8 mouse cellular contexts compared by ENCODE assay signal in genomic region chr12:108334529-108334928, GRCm38 (mm10). TPM values are rescaled to one million over a fixed set of nuclear protein-coding genes. Genes with fewer than 3 reads are reported as not detected.
DNase-seq lines count a peak whose midpoint lies in the region; ATAC-seq and TF ChIP-seq lines count a peak whose summit lies in the region.

No protein-coding gene starts in this region.

- peak overlapping the region; percentile 95 for H3K4me2 ChIP-seq in heart, embryonic 15.5 days
- peak overlapping the region; percentile 98 for H3K4me2 ChIP-seq in forebrain, postnatal 0 days (ENCODE audit: low read depth)
- H3K4me2 ChIP-seq in neural tube, embryonic 14.5 days (ENCODE audit: low read depth, low read length): peak overlapping the region; percentile 89

- intact Hi-C loops in gastrocnemius, postnatal 14 days (cut with DNase I; ENCODE audit: low total_unique reads): loop anchor here (10.0 kb wide), 1 partner anchor 160 kb away; no protein-coding TSS in a partner anchor

- ATAC-seq in heart, embryonic 15.5 days (replicated peaks; ENCODE audit: insufficient number of reproducible peaks, insufficient read depth, low FRiP score, low read depth): peak; percentile 3
- ATAC-seq in forebrain, postnatal 0 days: peak; percentile 14
- no peak; the same call in 1 of the 2 replicates for ATAC-seq in neural tube, embryonic 14.5 days (ENCODE audit: low read depth)

- peak overlapping the region; percentile 61 for H3K4me3 ChIP-seq in heart, embryonic 15.5 days
- H3K4me3 ChIP-seq in forebrain, postnatal 0 days (ENCODE audit: low read depth, low read length): peak overlapping the region; percentile 67
- H3K4me3 ChIP-seq in limb, embryonic 10.5 days: peak overlapping the region; percentile 82
- H3K4me3 ChIP-seq in neural tube, embryonic 14.5 days (ENCODE audit: low read depth, low read length): peak overlapping the region; percentile 55

- H3K9ac ChIP-seq in heart, embryonic 15.5 days: peak overlapping the region; percentile 59
- H3K9ac ChIP-seq in forebrain, postnatal 0 days: peak overlapping the region; percentile 63
- H3K9ac ChIP-seq in neural tube, embryonic 14.5 days (replicated peaks; ENCODE audit: low read depth, low read length): peak overlapping the region; percentile 63

- H3K27me3 ChIP-seq in heart, embryonic 15.5 days: peaks cover 41% of the 10 kb centered on the region
- no peaks in the 10 kb centered on the region for H3K27me3 ChIP-seq in forebrain, postnatal 0 days (ENCODE audit: insufficient read depth, low read length)
- H3K27me3 ChIP-seq in limb, embryonic 10.5 days (ENCODE audit: low read depth, poor library complexity, severe bottlenecking): peaks cover 70% of the 10 kb centered on the region
- H3K27me3 ChIP-seq in neural tube, embryonic 14.5 days (ENCODE audit: control insufficient read depth, insufficient read depth, low read length): no peaks in the 10 kb centered on the region

- H3K36me3 ChIP-seq in heart, embryonic 15.5 days: no peaks in the 10 kb centered on the region
- H3K36me3 ChIP-seq in forebrain, postnatal 0 days (ENCODE audit: insufficient read depth): no peaks in the 10 kb centered on the region
- no peaks in the 10 kb centered on the region for H3K36me3 ChIP-seq in limb, embryonic 10.5 days
- no peaks in the 10 kb centered on the region for H3K36me3 ChIP-seq in neural tube, embryonic 14.5 days (ENCODE audit: control insufficient read depth, insufficient read depth, low read length)

- TF ChIP-seq CTCF in forebrain, postnatal 0 days (IDR thresholded peaks at IDR 0.05; ENCODE audit: low read depth): no peak; the same call in 1 of the 2 replicates

- no peaks in the 10 kb centered on the region for H3K9me3 ChIP-seq in heart, embryonic 15.5 days (replicated peaks)
- no peaks in the 10 kb centered on the region for H3K9me3 ChIP-seq in forebrain, postnatal 0 days (ENCODE audit: low read length)
- no peaks in the 10 kb centered on the region for H3K9me3 ChIP-seq in limb, embryonic 10.5 days (replicated peaks)
- no peaks in the 10 kb centered on the region for H3K9me3 ChIP-seq in neural tube, embryonic 14.5 days (ENCODE audit: control insufficient read depth, low read length)

- peaks cover 27% of the 10 kb centered on the region for H3K4me1 ChIP-seq in heart, embryonic 15.5 days (replicated peaks)
- peaks cover 7% of the 10 kb centered on the region for H3K4me1 ChIP-seq in forebrain, postnatal 0 days (ENCODE audit: insufficient read depth)
- H3K4me1 ChIP-seq in limb, embryonic 10.5 days: peaks cover 36% of the 10 kb centered on the region
- H3K4me1 ChIP-seq in neural tube, embryonic 14.5 days (ENCODE audit: control insufficient read depth, insufficient read depth, low read length): peaks cover 9% of the 10 kb centered on the region; the same call in 1 of the 2 replicates

- H3K27ac ChIP-seq in heart, embryonic 15.5 days: peak overlapping the region; percentile 38
- peak overlapping the region; percentile 87 for H3K27ac ChIP-seq in forebrain, postnatal 0 days (ENCODE audit: low read depth, low read length)
- peak overlapping the region; percentile 64 for H3K27ac ChIP-seq in limb, embryonic 10.5 days
- H3K27ac ChIP-seq in neural tube, embryonic 14.5 days (ENCODE audit: low read depth, low read length): peak overlapping the region; percentile 46; the same call in 1 of the 2 replicates

- no peak for DNase-seq in heart, adult 11 months
- DNase-seq in T-cell, adult 2 months (ENCODE audit: low spot score): peak; percentile 11
- peak; percentile 47 for DNase-seq in forebrain, postnatal 0 days
- no peak for DNase-seq in limb, embryonic 10.5 days (ENCODE audit: low spot score)
- no peak for DNase-seq in adrenal gland, adult (ENCODE audit: inconsistent age in 2 of 2, low spot score in 1 of 2)
- DNase-seq in gastrocnemius, postnatal 14 days: no peak

- 1% methylated on average over 32 of the region's 32 CpGs for WGBS in heart, embryonic 15.5 days
- 5% methylated on average over 31 of the region's 32 CpGs for WGBS in forebrain, postnatal 0 days
- 1% methylated on average over 32 of the region's 32 CpGs for WGBS in limb, embryonic 10.5 days
- under 1% methylated on average over 28 of the region's 32 CpGs for WGBS in neural tube, embryonic 14.5 days

RNA-seq across cellular contexts. Expression of gene Cyp46a1, which starts 0.3 kb away (rescaled TPM):
- 5.6 and 6.2 TPM in 2 replicates for polyA plus RNA-seq in heart, embryonic 15.5 days (2015; fragmentation: Nextera tagmentation; extraction: Ambion mirVana)
- 30.4 and 34.9 TPM in 2 replicates for total RNA-seq in forebrain, postnatal 0 days (2014; rRNA removed)
- polyA plus RNA-seq in forebrain, postnatal 0 days (2015; fragmentation: Nextera tagmentation; extraction: Ambion mirVana): 41.8 and 49.6 TPM in 2 replicates
- 1.9 and 2.0 TPM in 2 replicates for polyA plus RNA-seq in limb, embryonic 10.5 days (2016; fragmentation: Nextera tagmentation; extraction: Ambion mirVana)
- 19.6 and 25.4 TPM in 2 replicates for polyA plus RNA-seq in neural tube, embryonic 14.5 days (2014; fragmentation: Nextera tagmentation; extraction: Ambion mirVana)
- under 1 TPM; 0.35 to 0.62 TPM for total RNA-seq in gastrocnemius, postnatal 14 days (2021)

RNA-seq across cellular contexts. Expression of gene Hhipl1, which starts 28.5 kb away (rescaled TPM):
- 1.0 TPM in 2 replicates for polyA plus RNA-seq in heart, embryonic 15.5 days (2015; fragmentation: Nextera tagmentation; extraction: Ambion mirVana)
- 3.9 and 5.2 TPM in 2 replicates for total RNA-seq in forebrain, postnatal 0 days (2014; rRNA removed)
- 1.1 and 1.5 TPM in 2 replicates for polyA plus RNA-seq in forebrain, postnatal 0 days (2015; fragmentation: Nextera tagmentation; extraction: Ambion mirVana)
- 0.06 and 0.21 TPM in 2 replicates for polyA plus RNA-seq in limb, embryonic 10.5 days (2016; fragmentation: Nextera tagmentation; extraction: Ambion mirVana)
- polyA plus RNA-seq in neural tube, embryonic 14.5 days (2014; fragmentation: Nextera tagmentation; extraction: Ambion mirVana): 2.0 and 2.3 TPM in 2 replicates
- 1 to 10 TPM in 1 of 2 experiments, under 1 TPM in 1; 0.55 to 1.2 TPM for total RNA-seq in gastrocnemius, postnatal 14 days (2021)

RNA-seq across cellular contexts. Expression of gene Eml1, which starts 36.2 kb away (rescaled TPM):
- polyA plus RNA-seq in heart, embryonic 15.5 days (2015; fragmentation: Nextera tagmentation; extraction: Ambion mirVana): 62.5 and 76.6 TPM in 2 replicates
- 69.1 and 82.9 TPM in 2 replicates for total RNA-seq in forebrain, postnatal 0 days (2014; rRNA removed)
- 42.8 and 43.5 TPM in 2 replicates for polyA plus RNA-seq in forebrain, postnatal 0 days (2015; fragmentation: Nextera tagmentation; extraction: Ambion mirVana)
- polyA plus RNA-seq in limb, embryonic 10.5 days (2016; fragmentation: Nextera tagmentation; extraction: Ambion mirVana): 47.1 and 64.7 TPM in 2 replicates
- 48.9 and 82.8 TPM in 2 replicates for polyA plus RNA-seq in neural tube, embryonic 14.5 days (2014; fragmentation: Nextera tagmentation; extraction: Ambion mirVana)
- total RNA-seq in gastrocnemius, postnatal 14 days (2021): 100 to 1,000 TPM; 114 to 127 TPM

RNA-seq across cellular contexts. Expression of gene Ccdc85c, which starts 59.3 kb away (rescaled TPM):
- polyA plus RNA-seq in heart, embryonic 15.5 days (2015; fragmentation: Nextera tagmentation; extraction: Ambion mirVana): 4.7 and 5.7 TPM in 2 replicates
- 66.1 and 68.0 TPM in 2 replicates for total RNA-seq in forebrain, postnatal 0 days (2014; rRNA removed)
- 15.5 and 16.2 TPM in 2 replicates for polyA plus RNA-seq in forebrain, postnatal 0 days (2015; fragmentation: Nextera tagmentation; extraction: Ambion mirVana)
- 5.4 and 6.2 TPM in 2 replicates for polyA plus RNA-seq in limb, embryonic 10.5 days (2016; fragmentation: Nextera tagmentation; extraction: Ambion mirVana)
- polyA plus RNA-seq in neural tube, embryonic 14.5 days (2014; fragmentation: Nextera tagmentation; extraction: Ambion mirVana): 15.3 and 17.3 TPM in 2 replicates
- 1 to 10 TPM; 5.4 to 5.7 TPM for total RNA-seq in gastrocnemius, postnatal 14 days (2021)

Comparison
In these comparisons a context has a peak if more than half of its experiments do, and no peak if none do; other contexts are left out.
1. DNase-seq: peak in T-cell, adult 2 months (single experiment) and forebrain, postnatal 0 days (single experiment); none in heart, adult 11 months (single experiment), limb, embryonic 10.5 days (single experiment), adrenal gland, adult (0 of 2) and gastrocnemius, postnatal 14 days (single experiment).
2. Peak in every context shown above with its lines, with median percentiles within 50 percentile points of each other: H3K27ac ChIP-seq, H3K4me2 ChIP-seq, H3K4me3 ChIP-seq and H3K9ac ChIP-seq.